ENCODE assay signal across 19 mouse cellular contexts in genomic region chr2:155742211-155742610, GRCm38 (mm10). TPM values are rescaled to one million over a fixed set of nuclear protein-coding genes. Genes with fewer than 3 reads are reported as not detected.
DNase-seq lines count a peak whose midpoint lies in the region; ATAC-seq and TF ChIP-seq lines count a peak whose summit lies in the region.
"Had no signal": no experiment of that assay in that cellular context is flagged by ENCODE, and none has a peak within 500 bp of the region (broad histone marks: within the 10 kb centered on the region; RNA-seq: fewer than 3 reads in every experiment).

No protein-coding gene starts in this region.

- no peak overlapping the region for H3K4me2 ChIP-seq in kidney, embryonic 14.5 days (replicated peaks; ENCODE audit: low read depth, low read length)
- H3K4me2 ChIP-seq: embryonic facial prominence, embryonic 12.5 days; forebrain, embryonic 12.5 days; limb, embryonic 12.5 days had no signal

- H3K4me1 ChIP-seq in kidney, embryonic 14.5 days (ENCODE audit: control insufficient read depth, insufficient read depth, low read length) = no peaks in the 10 kb centered on the region
- no peaks in the 10 kb centered on the region for H3K4me1 ChIP-seq in kidney, adult 2 months (ENCODE audit: control insufficient read depth, insufficient read depth, low read length)
- peaks cover 1% of the 10 kb centered on the region for H3K4me1 ChIP-seq in ES-Bruce4 (ENCODE audit: control insufficient read depth, insufficient read depth, low read length)
- H3K4me1 ChIP-seq: embryonic facial prominence, embryonic 12.5 days; forebrain, embryonic 12.5 days; limb, embryonic 12.5 days had no signal

- no peak for TF ChIP-seq POLR2A in kidney, adult 2 months (IDR thresholded peaks at IDR 0.05; ENCODE audit: low read depth, low read length)
- TF ChIP-seq POLR2A in ES-Bruce4 (IDR thresholded peaks at IDR 0.05; ENCODE audit: insufficient read depth, low read length) = no peak

- WGBS in kidney, embryonic 14.5 days = 82% methylated on average over 11 of the region's 11 CpGs
- WGBS in kidney, adult 2 months = 64% methylated on average over 11 of the region's 11 CpGs

- H3K4me3 ChIP-seq in kidney, embryonic 14.5 days (ENCODE audit: low read length) = no peak overlapping the region
- no peak overlapping the region for H3K4me3 ChIP-seq in kidney, adult 2 months (ENCODE audit: insufficient read depth, low read depth, low read length)
- H3K4me3 ChIP-seq in ES-Bruce4 (ENCODE audit: low read depth, low read length) = peak overlapping the region; percentile 11
- H3K4me3 ChIP-seq: embryonic facial prominence, embryonic 12.5 days; forebrain, embryonic 12.5 days; limb, embryonic 12.5 days had no signal

- intact Hi-C loops in left cerebral cortex, postnatal 4 days (cut with DNase I) = no loop called here

- no peak for TF ChIP-seq CTCF in kidney, adult 2 months (conservative IDR thresholded peaks at IDR 0.05; ENCODE audit: insufficient read depth, insufficient read length, low read depth, low read length)
- TF ChIP-seq CTCF in ES-Bruce4 (IDR thresholded peaks at IDR 0.05; ENCODE audit: low read depth, low read length) = no peak

- H3K27ac ChIP-seq in kidney, embryonic 14.5 days (ENCODE audit: low read depth, low read length) = peak overlapping the region; percentile 47; the same call in 1 of the 2 replicates
- H3K27ac ChIP-seq in kidney, adult 2 months (ENCODE audit: insufficient read depth, low read depth, low read length) = no peak overlapping the region
- no peak overlapping the region for H3K27ac ChIP-seq in ES-Bruce4 (ENCODE audit: insufficient read depth, low read length)
- H3K27ac ChIP-seq: embryonic facial prominence, embryonic 12.5 days; forebrain, embryonic 12.5 days; limb, embryonic 12.5 days had no signal

- TF ChIP-seq EP300 in ES-Bruce4 (IDR thresholded peaks at IDR 0.05; ENCODE audit: insufficient read depth, low read depth, low read length) = no peak

- no peak for ATAC-seq in kidney, embryonic 14.5 days (ENCODE audit: low FRiP score, low TSS enrichment)
- peak; percentile 43 for ATAC-seq in common myeloid progenitor, adult 5-6 weeks (replicated peaks; ENCODE audit: low read depth, poor library complexity, severe bottlenecking)
- ATAC-seq: inflammation-experienced regulatory T-cells, adult 6 months had no signal

- H3K9ac ChIP-seq in kidney, embryonic 14.5 days (ENCODE audit: low read depth, low read length) = no peak overlapping the region
- no peak overlapping the region for H3K9ac ChIP-seq in ES-Bruce4 (ENCODE audit: low read depth, poor library complexity, severe bottlenecking)
- H3K9ac ChIP-seq: embryonic facial prominence, embryonic 12.5 days; forebrain, embryonic 12.5 days; limb, embryonic 12.5 days had no signal

- DNase-seq in kidney, adult 2 months = no peak
- DNase-seq in lung, postnatal 10 days = peak; percentile 13
- no peak for DNase-seq in spleen, postnatal 36 days (ENCODE audit: low spot score in 2 of 2)
- DNase-seq in left cerebral cortex, postnatal 4 days = no peak
- DNase-seq: cerebellum, adult 9-11 months; layer of hippocampus, adult 9-11 months; right cerebral cortex, postnatal 25 days; thymus, postnatal 4 days had no signal

- H3K27me3 ChIP-seq in kidney, embryonic 14.5 days (ENCODE audit: control insufficient read depth, insufficient read depth, low read length) = no peaks in the 10 kb centered on the region
- no peaks in the 10 kb centered on the region for H3K27me3 ChIP-seq in kidney, adult 2 months (replicated peaks; ENCODE audit: control insufficient read depth, insufficient read depth, low read length)
- H3K27me3 ChIP-seq in ES-Bruce4 (ENCODE audit: control insufficient read depth, insufficient read depth, low read length, poor library complexity, severe bottlenecking) = no peaks in the 10 kb centered on the region
- H3K27me3 ChIP-seq: embryonic facial prominence, embryonic 12.5 days; forebrain, embryonic 12.5 days; limb, embryonic 12.5 days had no signal

- H3K9me3 ChIP-seq in kidney, embryonic 14.5 days (ENCODE audit: control insufficient read depth, low read length) = no peaks in the 10 kb centered on the region
- H3K9me3 ChIP-seq in ES-Bruce4 (replicated peaks; ENCODE audit: control insufficient read depth, insufficient read depth, low read length, poor library complexity, severe bottlenecking) = no peaks in the 10 kb centered on the region
- H3K9me3 ChIP-seq: embryonic facial prominence, embryonic 12.5 days; forebrain, embryonic 12.5 days; limb, embryonic 12.5 days had no signal

- no peaks in the 10 kb centered on the region for H3K36me3 ChIP-seq in kidney, embryonic 14.5 days (ENCODE audit: control insufficient read depth, insufficient read depth, low read length)
- no peaks in the 10 kb centered on the region for H3K36me3 ChIP-seq in kidney, adult 2 months (ENCODE audit: control insufficient read depth, insufficient read depth, low read length)
- H3K36me3 ChIP-seq in ES-Bruce4 (ENCODE audit: control insufficient read depth, insufficient read depth, low read length, poor library complexity, severe bottlenecking) = no peaks in the 10 kb centered on the region
- H3K36me3 ChIP-seq: embryonic facial prominence, embryonic 12.5 days; forebrain, embryonic 12.5 days; limb, embryonic 12.5 days had no signal

RNA-seq across cellular contexts. Expression of gene Gm17581, which starts 6.5 kb away (rescaled TPM):
- not detected in 2 replicates for polyA plus RNA-seq in kidney, embryonic 14.5 days (2014; fragmentation: Nextera tagmentation; extraction: Ambion mirVana)
- polyA plus RNA-seq in kidney, adult 2 months (2012; rRNA removed) = not detected in 2 replicates
- not detected in 2 replicates for polyA plus RNA-seq in ES-Bruce4 (2011; ENCODE audit: insufficient read depth, insufficient read length, low read depth, missing spikeins)
- total RNA-seq in common myeloid progenitor, adult 5-6 weeks (2017) = not detected in 2 replicates
- total RNA-seq in left cerebral cortex, postnatal 4 days (2021) = not detected
- total RNA-seq: gastrocnemius, postnatal 4 days; monocyte, adult 5-6 weeks had no signal
- polyA plus RNA-seq: brain, embryonic 14.5 days; embryonic facial prominence, embryonic 12.5 days; forebrain, embryonic 12.5 days; inflammation-experienced regulatory T-cells, adult 6 months; limb, embryonic 12.5 days; stomach, embryonic 14.5 days had no signal

RNA-seq across cellular contexts. Expression of gene Procr, which starts 8.7 kb away (rescaled TPM):
- 7.7 and 8.2 TPM in 2 replicates for polyA plus RNA-seq in kidney, embryonic 14.5 days (2014; fragmentation: Nextera tagmentation; extraction: Ambion mirVana)
- 3.6 and 3.9 TPM in 2 replicates for polyA plus RNA-seq in kidney, adult 2 months (2012; rRNA removed)
- polyA plus RNA-seq in ES-Bruce4 (2011; ENCODE audit: insufficient read depth, insufficient read length, low read depth, missing spikeins) = 4.7 and 6.6 TPM in 2 replicates
- 0.39 and 3.4 TPM in 2 replicates for total RNA-seq in common myeloid progenitor, adult 5-6 weeks (2017)
- total RNA-seq in left cerebral cortex, postnatal 4 days (2021) = 1 to 10 TPM; 2.5 to 3.4 TPM
- total RNA-seq: monocyte, adult 5-6 weeks had no signal

RNA-seq across cellular contexts. Expression of gene Edem2, which starts 12.9 kb away (rescaled TPM):
- polyA plus RNA-seq in kidney, embryonic 14.5 days (2014; fragmentation: Nextera tagmentation; extraction: Ambion mirVana) = 27.4 and 36.0 TPM in 2 replicates
- polyA plus RNA-seq in kidney, adult 2 months (2012; rRNA removed) = 44.9 and 53.7 TPM in 2 replicates
- polyA plus RNA-seq in ES-Bruce4 (2011; ENCODE audit: insufficient read depth, insufficient read length, low read depth, missing spikeins) = 21.7 and 23.1 TPM in 2 replicates
- total RNA-seq in common myeloid progenitor, adult 5-6 weeks (2017) = 27.8 and 36.5 TPM in 2 replicates
- total RNA-seq in left cerebral cortex, postnatal 4 days (2021) = 10 to 100 TPM; 27.9 to 28.7 TPM

RNA-seq across cellular contexts. Expression of gene Mmp24, which starts 32.9 kb away (rescaled TPM):
- polyA plus RNA-seq in kidney, embryonic 14.5 days (2014; fragmentation: Nextera tagmentation; extraction: Ambion mirVana) = not detected in 2 replicates
- polyA plus RNA-seq in kidney, adult 2 months (2012; rRNA removed) = 0.12 and 0.14 TPM in 2 replicates
- 0.18 and 0.26 TPM in 2 replicates for polyA plus RNA-seq in ES-Bruce4 (2011; ENCODE audit: insufficient read depth, insufficient read length, low read depth, missing spikeins)
- 0.32 TPM in 1 of 2 replicates, not detected in the other for total RNA-seq in common myeloid progenitor, adult 5-6 weeks (2017)
- 100 to 1,000 TPM; 110 to 114 TPM for total RNA-seq in left cerebral cortex, postnatal 4 days (2021)
- total RNA-seq: monocyte, adult 5-6 weeks had no signal
- polyA plus RNA-seq: inflammation-experienced regulatory T-cells, adult 6 months had no signal

RNA-seq across cellular contexts. Expression of gene Trpc4ap, which starts 50.0 kb away (rescaled TPM):
- polyA plus RNA-seq in kidney, embryonic 14.5 days (2014; fragmentation: Nextera tagmentation; extraction: Ambion mirVana) = 105 and 134 TPM in 2 replicates
- 110 and 141 TPM in 2 replicates for polyA plus RNA-seq in kidney, adult 2 months (2012; rRNA removed)
- 80.0 and 81.2 TPM in 2 replicates for polyA plus RNA-seq in ES-Bruce4 (2011; ENCODE audit: insufficient read depth, insufficient read length, low read depth, missing spikeins)
- total RNA-seq in common myeloid progenitor, adult 5-6 weeks (2017) = 73.5 and 77.3 TPM in 2 replicates
- total RNA-seq in left cerebral cortex, postnatal 4 days (2021) = 100 to 1,000 TPM; 143 to 144 TPM
